Mouse (Mus musculus): ENCODE measurements around the gene Sp110. TPM values are rescaled to one million over a fixed set of nuclear protein-coding genes. Genes with fewer than 3 reads are reported as not detected.
"Not testable (repeated sequence)": the region's sequence is repeated elsewhere in the genome, so short reads cannot be mapped to it uniquely, and the experiment has no call there.

Sp110 gene
- polyA plus RNA-seq, 1 experiment from 2014 or later = 0.63 TPM

DNA sequence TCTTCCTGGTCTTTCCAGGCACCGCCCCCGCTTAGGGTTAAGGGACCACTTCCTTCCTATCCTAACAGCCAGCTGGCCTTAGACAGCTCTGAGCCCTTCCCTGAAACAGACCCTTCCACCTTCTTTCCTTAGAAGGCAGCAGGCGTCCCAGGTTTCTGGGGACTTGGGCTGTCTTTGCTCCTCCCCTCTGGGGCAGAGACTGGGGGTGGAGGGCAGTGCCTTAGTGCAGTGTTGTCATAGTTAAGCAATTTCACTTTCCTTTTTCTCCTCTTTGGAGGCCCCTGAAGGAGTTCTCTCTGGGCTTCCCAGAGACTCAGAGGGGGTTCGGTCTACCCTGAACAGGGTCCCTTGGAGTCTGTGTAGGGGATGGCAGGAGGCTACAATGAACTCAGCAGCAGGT, 2.2 kb upstream of the Sp110 start:
- H3K36me3 ChIP-seq (replicated peaks; ENCODE audit: control insufficient read depth, insufficient read depth); H3K27ac ChIP-seq; H3K4me2 ChIP-seq (replicated peaks); H3K4me1 ChIP-seq (replicated peaks; ENCODE audit: control insufficient read depth, insufficient read depth, low read length); H3K9ac ChIP-seq; DNase-seq (ENCODE audit: low spot score); H3K9me3 ChIP-seq (ENCODE audit: control insufficient read depth, low read length); ATAC-seq (ENCODE audit: low FRiP score); H3K4me3 ChIP-seq (replicated peaks; ENCODE audit: low read length); H3K27me3 ChIP-seq (ENCODE audit: control insufficient read depth, insufficient read depth, low read length): not testable (repeated sequence)
- 68% methylated on average over 4 of the region's 4 CpGs for WGBS

DNA sequence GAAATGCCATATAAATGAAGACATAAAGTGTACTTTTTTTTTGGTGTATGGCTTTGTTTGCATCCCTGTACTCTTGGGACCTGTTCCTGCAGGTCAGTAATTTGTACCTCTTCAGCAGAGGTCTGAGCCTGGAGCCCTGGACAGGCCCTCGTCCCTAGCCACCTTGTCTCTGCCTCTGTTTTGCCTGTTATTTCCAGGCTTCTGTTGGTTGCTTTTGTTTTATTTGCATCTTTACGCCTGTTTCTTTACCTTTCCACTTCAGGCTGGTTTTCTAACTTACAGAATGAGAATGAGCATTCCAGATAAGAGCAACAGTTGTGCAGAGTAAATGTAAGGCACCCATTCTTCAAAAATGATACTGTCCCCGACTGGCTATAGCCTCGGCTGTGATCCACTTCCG, 1.5 kb upstream of the Sp110 start, which contains the start of gene Sp140:
Gene Sp140 (plus strand): TSS at position 301 of the 400 bp plus-strand sequence.
- no CpG with 5 or more reads among the region's 5 CpGs for WGBS
- H3K9me3 ChIP-seq (ENCODE audit: control insufficient read depth, low read length); ATAC-seq (ENCODE audit: low FRiP score); DNase-seq (ENCODE audit: low spot score); H3K4me1 ChIP-seq (replicated peaks; ENCODE audit: control insufficient read depth, insufficient read depth, low read length); H3K27ac ChIP-seq; H3K9ac ChIP-seq; H3K4me3 ChIP-seq (replicated peaks; ENCODE audit: low read length); H3K4me2 ChIP-seq (replicated peaks); H3K27me3 ChIP-seq (ENCODE audit: control insufficient read depth, insufficient read depth, low read length); H3K36me3 ChIP-seq (replicated peaks; ENCODE audit: control insufficient read depth, insufficient read depth): not testable (repeated sequence)

DNA sequence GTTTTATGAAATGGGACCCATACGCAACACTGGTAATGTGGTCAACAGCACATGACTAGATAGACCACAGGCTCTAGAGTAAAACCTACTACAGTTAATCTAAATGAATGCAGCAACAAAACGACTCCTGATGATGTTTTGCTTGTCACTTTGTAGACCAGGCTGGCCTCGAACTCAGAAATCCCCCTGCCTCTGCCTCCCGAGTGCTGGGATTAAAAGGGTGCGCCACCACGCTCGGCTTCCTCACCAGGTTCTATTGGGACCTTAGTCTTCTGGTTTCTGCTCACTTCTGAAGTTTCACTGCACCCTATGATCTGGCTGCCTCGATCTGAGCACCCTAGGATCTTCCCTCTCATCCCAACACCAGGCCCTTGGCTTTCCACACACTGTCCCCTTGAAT, 6.1 kb downstream of the Sp110 start:
- not testable (repeated sequence) for H3K4me3 ChIP-seq (replicated peaks; ENCODE audit: low read length); H3K27ac ChIP-seq; H3K36me3 ChIP-seq (replicated peaks; ENCODE audit: control insufficient read depth, insufficient read depth); H3K4me1 ChIP-seq (replicated peaks; ENCODE audit: control insufficient read depth, insufficient read depth, low read length); ATAC-seq (ENCODE audit: low FRiP score); H3K27me3 ChIP-seq (ENCODE audit: control insufficient read depth, insufficient read depth, low read length); H3K4me2 ChIP-seq (replicated peaks); H3K9me3 ChIP-seq (ENCODE audit: control insufficient read depth, low read length); H3K9ac ChIP-seq; DNase-seq (ENCODE audit: low spot score)
- 88% methylated on average over 8 of the region's 8 CpGs for WGBS

- ATAC-seq (ENCODE audit: low FRiP score); H3K9ac ChIP-seq; H3K27me3 ChIP-seq (ENCODE audit: control insufficient read depth, insufficient read depth, low read length); H3K36me3 ChIP-seq (replicated peaks; ENCODE audit: control insufficient read depth, insufficient read depth); DNase-seq (ENCODE audit: low spot score); H3K4me3 ChIP-seq (replicated peaks; ENCODE audit: low read length); H3K9me3 ChIP-seq (ENCODE audit: control insufficient read depth, low read length); H3K4me1 ChIP-seq (replicated peaks; ENCODE audit: control insufficient read depth, insufficient read depth, low read length); H3K27ac ChIP-seq; H3K4me2 ChIP-seq (replicated peaks): not testable (repeated sequence)
- WGBS = 96% methylated on average over 1 of the region's 2 CpGs
These were observed 9.9 kb downstream of the Sp110 start for GRCm38 (mm10) chr1:85588697-85589096.

- H3K36me3 ChIP-seq (replicated peaks; ENCODE audit: control insufficient read depth, insufficient read depth); H3K9me3 ChIP-seq (ENCODE audit: control insufficient read depth, low read length); DNase-seq (ENCODE audit: low spot score); H3K27me3 ChIP-seq (ENCODE audit: control insufficient read depth, insufficient read depth, low read length); H3K9ac ChIP-seq; ATAC-seq (ENCODE audit: low FRiP score); H3K4me2 ChIP-seq (replicated peaks); H3K4me3 ChIP-seq (replicated peaks; ENCODE audit: low read length); H3K27ac ChIP-seq; H3K4me1 ChIP-seq (replicated peaks; ENCODE audit: control insufficient read depth, insufficient read depth, low read length): not testable (repeated sequence)
- 29% methylated on average over 5 of the region's 5 CpGs for WGBS
These were observed 17.1 kb downstream of the Sp110 start for GRCm38 (mm10) chr1:85581518-85581917.

DNA sequence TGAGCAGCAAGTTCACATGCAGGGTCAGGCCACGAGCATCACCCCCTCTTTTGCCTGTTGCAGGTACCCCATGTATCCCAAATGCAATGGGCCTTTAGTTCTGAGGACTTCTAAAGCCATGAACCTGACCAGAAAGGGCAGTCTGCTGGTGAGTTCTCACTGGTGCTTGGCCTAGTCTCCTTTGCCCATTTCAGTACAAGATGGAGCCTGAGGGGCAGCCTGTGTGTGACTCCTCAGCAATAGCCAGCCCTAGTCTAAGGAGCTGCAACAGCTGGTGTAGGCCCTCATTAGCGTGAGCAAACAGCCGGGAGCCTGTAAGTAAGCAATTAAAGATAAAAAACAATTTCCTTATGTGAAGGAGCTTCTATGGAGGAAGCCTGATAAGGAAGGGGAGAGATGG, 18.0 kb downstream of the Sp110 start:
- not testable (repeated sequence) for H3K9me3 ChIP-seq (ENCODE audit: control insufficient read depth, low read length); H3K4me2 ChIP-seq (replicated peaks); H3K9ac ChIP-seq; H3K27me3 ChIP-seq (ENCODE audit: control insufficient read depth, insufficient read depth, low read length); H3K27ac ChIP-seq; H3K4me1 ChIP-seq (replicated peaks; ENCODE audit: control insufficient read depth, insufficient read depth, low read length); H3K36me3 ChIP-seq (replicated peaks; ENCODE audit: control insufficient read depth, insufficient read depth); H3K4me3 ChIP-seq (replicated peaks; ENCODE audit: low read length); DNase-seq (ENCODE audit: low spot score)
- 67% methylated on average over 3 of the region's 3 CpGs for WGBS
- 0 out of 2 replicates have a peak, but pooled peaks have one; percentile 34 for ATAC-seq (ENCODE audit: low FRiP score)

GRCm38 (mm10) chr1:85580148-85580534, 18.5 kb downstream of the Sp110 start:
- H3K27me3 ChIP-seq (ENCODE audit: control insufficient read depth, insufficient read depth, low read length); H3K4me1 ChIP-seq (replicated peaks; ENCODE audit: control insufficient read depth, insufficient read depth, low read length); H3K9me3 ChIP-seq (ENCODE audit: control insufficient read depth, low read length); H3K36me3 ChIP-seq (replicated peaks; ENCODE audit: control insufficient read depth, insufficient read depth); H3K4me2 ChIP-seq (replicated peaks); H3K4me3 ChIP-seq (replicated peaks; ENCODE audit: low read length); H3K9ac ChIP-seq; H3K27ac ChIP-seq; DNase-seq (ENCODE audit: low spot score): not testable (repeated sequence)
- WGBS = 80% methylated on average over 2 of the region's 4 CpGs
- peak; percentile 72 for ATAC-seq (ENCODE audit: low FRiP score)

DNA sequence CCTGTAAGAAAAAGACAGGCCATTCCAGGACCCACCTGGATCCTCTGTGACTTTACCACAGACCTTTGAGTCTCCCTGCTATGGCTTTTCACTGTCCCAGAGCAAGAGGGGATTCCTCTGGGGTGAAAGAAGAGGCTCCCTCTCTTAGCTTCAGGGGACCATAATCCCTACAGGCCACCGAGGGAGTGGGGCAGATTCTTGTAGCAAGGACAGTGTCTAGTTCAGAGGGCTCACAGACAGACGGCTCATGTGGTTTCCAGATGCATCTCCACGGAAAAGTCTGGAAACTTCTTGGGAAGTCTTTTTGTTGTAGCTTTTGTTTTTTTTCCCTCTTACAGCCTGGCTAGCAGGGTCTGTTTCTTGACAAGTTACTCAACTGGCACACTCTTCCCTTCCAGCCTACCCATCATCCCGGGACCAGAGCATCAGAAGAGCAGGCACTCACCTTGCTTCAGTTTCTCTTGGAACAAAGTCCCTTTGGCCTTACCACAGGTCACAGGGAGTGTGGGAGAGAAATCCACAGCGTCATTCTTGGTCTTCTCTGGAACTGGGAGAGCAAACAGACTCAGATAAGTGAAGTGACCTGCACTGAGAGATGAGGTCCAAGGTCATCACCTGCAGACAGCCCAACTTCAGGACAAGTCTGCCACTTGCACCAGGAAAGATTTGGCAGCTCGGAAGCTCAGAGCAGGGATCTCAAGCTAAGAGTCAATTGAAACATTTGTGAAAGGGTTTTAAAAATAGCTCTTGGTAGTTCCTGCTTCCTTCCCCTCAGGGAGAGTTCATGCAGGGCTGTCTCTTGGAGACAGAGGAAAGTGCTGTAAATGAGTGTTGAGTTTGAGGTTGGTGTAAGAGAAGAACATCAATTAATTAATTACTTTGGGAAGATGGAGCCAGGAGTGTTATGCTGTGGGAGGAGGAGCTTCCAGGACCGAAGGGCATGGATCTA, 19.1 kb downstream of the Sp110 start:
- not testable (repeated sequence) for ATAC-seq (ENCODE audit: low FRiP score); H3K4me1 ChIP-seq (replicated peaks; ENCODE audit: control insufficient read depth, insufficient read depth, low read length); H3K27me3 ChIP-seq (ENCODE audit: control insufficient read depth, insufficient read depth, low read length); DNase-seq (ENCODE audit: low spot score); H3K27ac ChIP-seq; H3K9me3 ChIP-seq (ENCODE audit: control insufficient read depth, low read length); H3K4me3 ChIP-seq (replicated peaks; ENCODE audit: low read length); H3K9ac ChIP-seq; H3K4me2 ChIP-seq (replicated peaks); H3K36me3 ChIP-seq (replicated peaks; ENCODE audit: control insufficient read depth, insufficient read depth)
- 78% methylated on average over 6 of the region's 7 CpGs for WGBS

DNA sequence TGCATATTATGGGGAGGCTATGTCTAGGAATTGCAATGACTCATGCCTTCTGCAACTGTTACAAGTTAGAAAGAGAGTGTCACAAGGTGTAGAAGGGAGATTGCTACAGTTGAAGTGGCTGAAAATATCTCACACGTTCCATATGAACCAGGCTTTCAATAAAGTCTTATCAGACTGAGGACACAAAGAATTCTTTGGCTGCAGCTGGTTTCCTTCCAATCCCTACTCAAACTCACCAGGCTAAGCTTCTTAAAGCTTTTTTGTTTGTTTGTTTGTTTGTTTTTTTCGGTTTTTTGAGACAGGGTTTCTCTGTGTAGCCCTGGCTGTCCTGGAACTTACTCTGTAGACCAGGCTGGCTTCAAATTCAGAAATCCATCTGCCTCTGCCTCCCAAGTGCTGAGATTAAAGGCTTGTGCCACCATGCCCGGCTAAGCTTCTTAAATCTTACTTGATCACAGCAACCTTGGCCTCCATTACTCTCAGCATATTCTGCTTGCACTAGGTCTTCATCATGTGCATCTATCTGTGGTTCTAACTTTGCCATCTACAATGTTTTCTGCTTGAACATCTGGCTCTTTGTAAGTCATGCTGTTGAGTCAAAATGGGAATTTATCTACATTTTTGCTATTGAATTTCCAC, 20.1 kb downstream of the Sp110 start:
- ATAC-seq (ENCODE audit: low FRiP score) = not testable (repeated sequence)
- WGBS = 74% methylated on average over 3 of the region's 3 CpGs

More for the DNA sequence above, 20.1 kb downstream of the Sp110 start:
- H3K4me2 ChIP-seq (replicated peaks); H3K4me1 ChIP-seq (replicated peaks; ENCODE audit: control insufficient read depth, insufficient read depth, low read length); H3K27ac ChIP-seq; H3K27me3 ChIP-seq (ENCODE audit: control insufficient read depth, insufficient read depth, low read length); H3K4me3 ChIP-seq (replicated peaks; ENCODE audit: low read length); H3K36me3 ChIP-seq (replicated peaks; ENCODE audit: control insufficient read depth, insufficient read depth); DNase-seq (ENCODE audit: low spot score); H3K9ac ChIP-seq; H3K9me3 ChIP-seq (ENCODE audit: control insufficient read depth, low read length): not testable (repeated sequence)
